Mouse (Mus musculus): ENCODE measurements at regions not wholly inside any gene's neighbourhood (a gene's known extent, or its start where the extent isn't known, plus 50 kb on each side); places are given as distances from the start of the nearest gene placed in this dataset.

DNA sequence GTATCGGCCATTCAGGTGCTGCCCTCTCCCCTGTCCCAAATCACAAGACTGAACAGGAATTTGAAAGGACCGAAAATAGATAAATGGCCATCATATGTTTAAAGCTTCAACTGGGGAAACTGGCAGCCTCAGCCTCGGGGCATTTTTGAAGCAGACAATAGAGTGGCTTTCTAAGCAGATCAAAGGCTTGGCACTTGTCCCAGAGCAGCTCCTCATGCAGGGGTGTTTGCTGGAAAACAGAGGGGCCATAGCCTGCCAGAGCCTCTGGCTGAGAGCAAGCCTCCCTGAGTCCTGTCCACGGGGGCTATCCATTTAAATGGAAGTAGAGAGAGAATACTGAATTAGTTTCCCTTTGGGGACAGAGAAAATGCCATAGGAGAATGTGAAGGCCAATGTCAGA, 77.5 kb upstream of the Ntm start:
- TF ChIP-seq CTCF (conservative IDR thresholded peaks at IDR 0.05; ENCODE audit: insufficient read depth, insufficient read length, low read depth, low read length): no peak
- no peak for TF ChIP-seq POLR2A (IDR thresholded peaks at IDR 0.05; ENCODE audit: low read depth, low read length)

Data from kidney, adult 2 months (tissue).